Mouse (Mus musculus): ENCODE data around the gene Gcnt2. TPM values are rescaled to one million over a fixed set of nuclear protein-coding genes. Genes with fewer than 3 reads are reported as not detected.

Gene Gcnt2
- polyA plus RNA-seq, 1 experiment from 2014 or later: 2.5 TPM

DNA sequence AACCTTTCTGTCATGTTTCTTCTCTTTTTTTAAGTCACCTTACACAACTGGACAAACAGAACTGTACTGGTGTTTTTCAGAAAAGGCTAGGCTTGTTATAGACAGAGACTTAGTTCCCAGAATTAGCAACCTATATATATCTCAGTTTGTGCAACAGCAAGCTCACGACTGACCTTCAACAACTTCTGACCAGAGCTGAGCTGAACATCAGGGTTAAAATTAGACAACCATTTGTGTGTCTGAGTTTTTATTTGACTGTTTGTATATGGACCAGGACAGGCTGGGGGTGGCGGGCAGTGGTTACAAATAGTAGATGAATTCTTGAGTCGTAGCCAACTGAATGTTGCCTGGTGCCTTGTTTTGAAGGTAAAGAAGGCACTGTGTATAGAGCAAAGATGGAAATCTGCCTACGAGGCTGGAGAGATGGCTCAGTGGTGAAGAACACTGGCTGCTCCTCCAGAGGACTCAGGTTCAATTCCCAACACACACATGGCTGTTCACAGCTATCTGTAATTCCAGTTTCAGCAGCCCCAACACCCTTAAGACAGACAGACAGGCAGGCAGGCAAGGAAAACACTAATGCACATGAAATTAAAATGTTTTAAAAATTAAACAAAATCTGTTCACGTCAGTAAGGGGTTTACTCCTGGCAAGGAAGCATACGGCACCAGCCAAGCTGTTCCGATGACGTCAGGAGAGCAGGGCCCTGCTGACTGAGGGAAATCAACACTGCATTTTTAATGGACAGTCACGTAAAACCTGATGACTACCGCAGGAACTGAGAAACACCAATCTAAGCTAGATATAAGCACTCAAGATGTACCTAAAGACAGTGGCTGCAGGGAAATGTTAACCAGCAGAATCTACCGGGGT, 79.2 kb downstream of the Gcnt2 start:
- Histone ChIP-seq H3K4me1 (ENCODE audit: insufficient read depth) (peaks cover 12% of the 10 kb centered on the region; the same call in 1 of the 2 replicates), H3K4me3 (ENCODE audit: low read depth, low read length) (no peak overlapping the region), H3K36me3 (replicated peaks; ENCODE audit: insufficient read depth, low read length) (no peaks in the 10 kb centered on the region), H3K27me3 (ENCODE audit: insufficient read depth, low read length) (no peaks in the 10 kb centered on the region), H3K9ac (replicated peaks) (no peak overlapping the region), H3K27ac (ENCODE audit: low read depth) (peak overlapping the region; percentile 51; the same call in 1 of the 2 replicates), H3K4me2 (ENCODE audit: low read depth, low read length) (no peak overlapping the region), H3K9me3 (ENCODE audit: low read length) (no peaks in the 10 kb centered on the region)
- ATAC-seq: peak; percentile 75
- 66% methylated on average over 11 of the region's 11 CpGs for WGBS (ENCODE audit: insufficient replicate concordance)
- peak; percentile 38 for DNase-seq
- TF ChIP-seq CTCF (IDR thresholded peaks at IDR 0.05; ENCODE audit: low read depth): no peak
- TF ChIP-seq EP300 (IDR thresholded peaks at IDR 0.05; ENCODE audit: low read depth): no peak

GRCm38 (mm10) chr13:40943066-40943465, 83.5 kb downstream of the Gcnt2 start:
- Histone ChIP-seq H3K9me3 (ENCODE audit: low read length) (no peaks in the 10 kb centered on the region), H3K4me2 (ENCODE audit: low read depth, low read length) (no peak overlapping the region), H3K4me3 (ENCODE audit: low read depth, low read length) (no peak overlapping the region), H3K4me1 (ENCODE audit: insufficient read depth) (peaks cover 26% of the 10 kb centered on the region), H3K27ac (ENCODE audit: low read depth) (no peak overlapping the region), H3K36me3 (replicated peaks; ENCODE audit: insufficient read depth, low read length) (no peaks in the 10 kb centered on the region), H3K9ac (replicated peaks) (no peak overlapping the region), H3K27me3 (ENCODE audit: insufficient read depth, low read length) (no peaks in the 10 kb centered on the region)
- ATAC-seq (no peak), DNase-seq (no peak)
- TF ChIP-seq CTCF (IDR thresholded peaks at IDR 0.05; ENCODE audit: low read depth): no peak
- no peak for TF ChIP-seq EP300 (IDR thresholded peaks at IDR 0.05; ENCODE audit: low read depth)
- WGBS (ENCODE audit: insufficient replicate concordance): 88% methylated on average over 1 of the region's 1 CpGs

GRCm38 (mm10) chr13:40943936-40944335, 84.4 kb downstream of the Gcnt2 start:
- DNase-seq (no peak), ATAC-seq (no peak)
- no peak for TF ChIP-seq CTCF (IDR thresholded peaks at IDR 0.05; ENCODE audit: low read depth)
- no peak for TF ChIP-seq EP300 (IDR thresholded peaks at IDR 0.05; ENCODE audit: low read depth)
- peaks cover 25% of the 10 kb centered on the region for H3K4me1 ChIP-seq (ENCODE audit: insufficient read depth)
- no peak overlapping the region for H3K4me3 ChIP-seq (ENCODE audit: low read depth, low read length)
- H3K4me2 ChIP-seq (ENCODE audit: low read depth, low read length): no peak overlapping the region
- no peaks in the 10 kb centered on the region for H3K36me3 ChIP-seq (replicated peaks; ENCODE audit: insufficient read depth, low read length)
- no peaks in the 10 kb centered on the region for H3K27me3 ChIP-seq (ENCODE audit: insufficient read depth, low read length)
- H3K9me3 ChIP-seq (ENCODE audit: low read length): no peaks in the 10 kb centered on the region
- no peak overlapping the region for H3K9ac ChIP-seq (replicated peaks)
- WGBS (ENCODE audit: insufficient replicate concordance): 18% methylated on average over 5 of the region's 5 CpGs
- H3K27ac ChIP-seq (ENCODE audit: low read depth): no peak overlapping the region

GRCm38 (mm10) chr13:40944346-40944745, 84.8 kb downstream of the Gcnt2 start:
- Histone ChIP-seq H3K9ac (replicated peaks) (no peak overlapping the region), H3K4me1 (ENCODE audit: insufficient read depth) (peaks cover 25% of the 10 kb centered on the region), H3K4me2 (ENCODE audit: low read depth, low read length) (no peak overlapping the region), H3K4me3 (ENCODE audit: low read depth, low read length) (no peak overlapping the region), H3K27ac (ENCODE audit: low read depth) (no peak overlapping the region), H3K27me3 (ENCODE audit: insufficient read depth, low read length) (no peaks in the 10 kb centered on the region), H3K9me3 (ENCODE audit: low read length) (no peaks in the 10 kb centered on the region), H3K36me3 (replicated peaks; ENCODE audit: insufficient read depth, low read length) (no peaks in the 10 kb centered on the region)
- ATAC-seq: no peak
- TF ChIP-seq EP300 (IDR thresholded peaks at IDR 0.05; ENCODE audit: low read depth): no peak
- TF ChIP-seq CTCF (IDR thresholded peaks at IDR 0.05; ENCODE audit: low read depth): no peak
- WGBS (ENCODE audit: insufficient replicate concordance): 40% methylated on average over 3 of the region's 3 CpGs
- DNase-seq: no peak

DNA sequence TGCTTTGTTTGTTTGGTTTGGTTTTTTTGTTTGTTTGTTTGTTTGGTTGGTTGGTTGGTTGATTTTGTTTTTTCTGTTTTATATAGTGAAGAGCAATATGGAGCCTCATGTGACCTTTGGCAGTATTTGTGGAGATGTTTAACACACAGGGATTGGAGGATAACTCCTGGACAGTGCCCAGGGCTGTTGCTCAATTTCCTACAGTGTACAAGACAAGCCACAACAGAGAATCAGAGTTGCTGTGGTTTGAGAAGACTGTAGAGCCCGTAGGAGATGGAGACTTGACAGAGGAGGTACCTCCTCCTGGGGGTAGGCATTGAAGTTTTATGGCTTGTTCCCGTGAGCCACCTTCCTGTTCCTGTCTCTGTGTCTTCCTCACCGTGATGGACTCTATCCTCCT, 87.0 kb downstream of the Gcnt2 start:
- DNase-seq: no peak
- Histone ChIP-seq H3K36me3 (replicated peaks; ENCODE audit: insufficient read depth, low read length) (no peaks in the 10 kb centered on the region), H3K4me2 (ENCODE audit: low read depth, low read length) (no peak overlapping the region), H3K27ac (ENCODE audit: low read depth) (no peak overlapping the region), H3K4me1 (ENCODE audit: insufficient read depth) (peaks cover 24% of the 10 kb centered on the region), H3K9ac (replicated peaks) (no peak overlapping the region), H3K9me3 (ENCODE audit: low read length) (no peaks in the 10 kb centered on the region), H3K27me3 (ENCODE audit: insufficient read depth, low read length) (no peaks in the 10 kb centered on the region), H3K4me3 (ENCODE audit: low read depth, low read length) (no peak overlapping the region)
- 33% methylated on average over 3 of the region's 3 CpGs for WGBS (ENCODE audit: insufficient replicate concordance)
- TF ChIP-seq CTCF (IDR thresholded peaks at IDR 0.05; ENCODE audit: low read depth) (no peak), EP300 (IDR thresholded peaks at IDR 0.05; ENCODE audit: low read depth) (no peak)
- ATAC-seq: peak; percentile 72; the same call in 1 of the 2 replicates

DNA sequence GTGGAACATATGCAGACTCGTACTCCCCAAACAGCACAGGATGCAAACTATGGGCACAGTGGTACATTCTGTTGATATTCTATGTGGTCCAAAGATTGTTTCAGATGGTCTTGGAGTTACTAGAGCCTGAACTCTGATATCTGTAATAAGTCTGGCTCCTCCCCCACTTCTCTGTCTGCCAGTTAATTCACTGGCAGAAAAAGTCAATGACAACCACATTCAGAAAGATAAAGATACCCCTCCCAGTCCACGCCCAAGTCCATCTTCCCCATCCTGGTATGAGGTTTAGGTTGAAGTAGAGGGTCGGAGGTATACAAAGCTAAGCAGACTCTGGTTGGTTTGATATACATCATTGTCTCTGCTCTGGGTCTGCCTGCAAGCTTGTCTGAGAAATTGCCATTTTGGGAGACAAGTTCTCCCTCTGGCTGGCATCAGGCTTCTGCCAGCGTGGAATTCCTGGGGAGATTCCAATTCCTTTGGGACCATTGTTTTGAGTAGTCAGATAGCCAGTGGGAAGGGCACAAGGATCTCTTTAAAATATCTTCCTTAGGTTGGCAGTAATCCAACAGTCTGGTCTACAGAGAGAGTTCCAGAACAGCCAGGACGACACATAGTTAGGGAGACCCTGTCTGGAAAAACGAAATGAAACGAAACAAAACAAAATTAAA, 88.1 kb downstream of the Gcnt2 start:
- Histone ChIP-seq H3K27ac (ENCODE audit: low read depth) (no peak overlapping the region), H3K9ac (replicated peaks) (no peak overlapping the region), H3K4me2 (ENCODE audit: low read depth, low read length) (no peak overlapping the region), H3K27me3 (ENCODE audit: insufficient read depth, low read length) (no peaks in the 10 kb centered on the region), H3K36me3 (replicated peaks; ENCODE audit: insufficient read depth, low read length) (no peaks in the 10 kb centered on the region), H3K4me1 (ENCODE audit: insufficient read depth) (peaks cover 28% of the 10 kb centered on the region), H3K4me3 (ENCODE audit: low read depth, low read length) (no peak overlapping the region), H3K9me3 (ENCODE audit: low read length) (no peaks in the 10 kb centered on the region)
- 61% methylated on average over 7 of the region's 7 CpGs for WGBS (ENCODE audit: insufficient replicate concordance)
- DNase-seq: no peak
- TF ChIP-seq CTCF (IDR thresholded peaks at IDR 0.05; ENCODE audit: low read depth) (no peak), EP300 (IDR thresholded peaks at IDR 0.05; ENCODE audit: low read depth) (no peak)
- no peak for ATAC-seq

All from liver, postnatal 0 days (tissue).